Mouse (Mus musculus) neural tube, embryonic 12.5 days (tissue): ENCODE results near the gene Ndufs2. TPM values are rescaled to one million over a fixed set of nuclear protein-coding genes. Genes with fewer than 3 reads are reported as not detected.

Experiments
- ATAC-seq: fragments of 200-750 bp; cut with Nextera tagmentation; 2 replicates; pipeline ENCODE4 v1.8.0; 2017; ENCODE audit warnings: low read depth, mild to moderate bottlenecking, moderate TSS enrichment, moderate library complexity; ENCODE audit not compliant: low FRiP score
- H3K27ac ChIP-seq: fragments of 300-500 bp; sonication (generic); 2 replicates; pipeline ENCODE4 v1.5.1; 2016
- H3K27me3 ChIP-seq: fragments of 300-500 bp; sonication (generic); replicated peaks from 2 replicates; pipeline ENCODE4 v1.6.1; 2016; ENCODE audit warnings: mild to moderate bottlenecking
- H3K36me3 ChIP-seq: fragments of 300-500 bp; sonication (generic); 2 replicates; pipeline ENCODE4 v1.6.1; 2016; ENCODE audit warnings: mild to moderate bottlenecking
- H3K4me1 ChIP-seq: fragments of 300-500 bp; sonication (generic); 2 replicates; pipeline ENCODE4 v1.6.1; 2016
- H3K4me2 ChIP-seq: fragments of 300-500 bp; sonication (generic); replicated peaks from 2 replicates; pipeline ENCODE4 v1.6.1; 2016; ENCODE audit warnings: mild to moderate bottlenecking
- H3K4me3 ChIP-seq: fragments of 300-500 bp; sonication (generic); 2 replicates; pipeline ENCODE4 v1.5.1; 2016
- H3K9ac ChIP-seq: fragments of 300-500 bp; sonication (generic); 2 replicates; pipeline ENCODE4 v1.6.1; 2016; ENCODE audit warnings: mild to moderate bottlenecking
- H3K9me3 ChIP-seq: fragments of 300-500 bp; sonication (generic); 2 replicates; pipeline ENCODE4 v1.6.1; 2016; ENCODE audit warnings: mild to moderate bottlenecking
- WGBS: fragments of 180-500 bp; shearing (Covaris S2); methylation state at CpG from one replicate; pipeline ENCODE4 v1.1.7; 2016; 5-methylcytosine and 5-hydroxymethylcytosine counted together
- polyA plus RNA-seq: library from polyadenylated mRNA; unstranded; fragments of >200 nt; fragmentation: Nextera tagmentation; extraction: Ambion mirVana; gene quantifications from 2 replicates; pipeline ENCODE4 v1.2.1, GENCODE M21; 2016

The Ndufs2 gene
- polyA plus RNA-seq, 1 experiment from 2014 or later, result 233 TPM

DNA sequence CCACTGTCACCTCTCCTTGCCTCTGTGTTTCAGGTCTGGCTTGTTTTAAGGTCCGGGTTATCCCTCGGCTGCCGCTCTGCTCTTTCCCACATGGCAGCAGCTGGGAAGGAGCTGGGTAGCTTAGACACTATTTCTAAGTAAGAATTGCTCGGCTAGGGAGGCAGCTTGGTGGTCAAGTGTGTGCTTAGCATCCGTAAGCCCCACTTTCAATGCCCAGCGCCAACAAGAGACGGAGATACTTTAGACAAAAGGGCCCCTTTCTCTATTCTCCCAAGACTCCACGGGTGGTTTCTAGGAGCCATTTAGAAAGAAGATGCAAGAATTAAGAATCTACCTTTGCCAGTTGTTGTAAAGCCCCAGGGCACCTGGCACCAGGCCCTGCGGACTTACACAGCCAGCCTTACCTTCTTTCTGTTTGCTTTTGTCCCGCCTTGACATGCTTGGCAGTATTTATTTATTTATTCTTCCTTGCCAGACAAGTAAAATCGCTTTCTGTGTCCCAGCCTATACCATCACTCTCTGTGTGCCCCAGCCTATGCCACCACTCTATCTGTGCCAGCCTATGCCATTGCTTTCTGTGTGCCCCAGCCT lies 24.1 kb upstream of the Ndufs2 start:
- peaks cover 22% of the 10 kb centered on the region for H3K4me1 ChIP-seq
- no peak overlapping the region for H3K4me2 ChIP-seq
- no peaks in the 10 kb centered on the region for H3K9me3 ChIP-seq
- no peak overlapping the region for H3K9ac ChIP-seq
- no peak overlapping the region for H3K4me3 ChIP-seq
- H3K36me3 ChIP-seq, result peaks cover 67% of the 10 kb centered on the region
- 86% methylated on average over 11 of the region's 11 CpGs for WGBS
- H3K27me3 ChIP-seq, result no peaks in the 10 kb centered on the region
- ATAC-seq, result no peak
- H3K27ac ChIP-seq, result no peak overlapping the region

DNA sequence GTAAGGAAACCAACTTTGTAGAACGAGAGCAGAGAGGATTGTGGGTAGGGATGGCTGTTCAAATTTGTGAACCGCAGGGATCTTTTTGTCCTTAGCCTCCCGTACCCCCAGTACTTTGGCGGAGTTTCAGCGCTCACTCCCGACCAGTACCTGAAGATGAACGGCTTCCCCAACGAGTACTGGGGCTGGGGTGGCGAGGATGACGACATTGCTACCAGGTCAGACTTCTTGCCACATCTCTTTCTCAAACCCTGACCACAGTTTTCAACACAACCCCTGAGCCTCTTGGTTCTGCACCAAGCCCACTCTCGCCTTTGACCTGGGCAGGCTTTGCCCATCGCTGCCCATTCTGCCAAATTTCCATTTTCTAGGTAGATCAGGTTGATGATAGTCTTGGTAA lies 23.0 kb upstream of the Ndufs2 start:
- Histone ChIP-seq H3K36me3 (peaks cover 67% of the 10 kb centered on the region), H3K4me1 (peaks cover 12% of the 10 kb centered on the region), H3K27me3 (no peaks in the 10 kb centered on the region), H3K9me3 (no peaks in the 10 kb centered on the region), H3K4me3 (no peak overlapping the region), H3K4me2 (no peak overlapping the region), H3K27ac (no peak overlapping the region), H3K9ac (no peak overlapping the region)
- ATAC-seq, result no peak
- WGBS, result 91% methylated on average over 12 of the region's 12 CpGs

DNA sequence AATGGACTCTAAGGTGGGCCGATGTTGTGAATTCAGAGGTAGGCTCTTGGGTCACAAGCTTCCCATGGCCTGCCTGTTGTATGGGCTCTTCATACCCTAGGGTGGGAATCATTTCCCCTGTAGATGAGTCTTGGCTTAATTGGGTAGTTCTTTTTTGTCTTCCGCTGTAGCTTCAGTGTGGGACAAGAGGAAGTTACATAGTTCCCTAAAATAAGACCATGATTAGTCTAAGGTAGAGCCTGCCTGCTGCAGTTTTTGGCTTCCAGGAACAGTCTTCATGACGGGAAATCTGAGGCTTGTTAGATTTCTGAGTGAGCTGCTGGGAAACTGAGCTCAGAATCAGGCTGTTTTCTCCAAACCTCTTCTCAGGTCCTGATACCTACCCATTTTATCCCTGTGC lies 20.9 kb upstream of the Ndufs2 start:
- H3K4me2 ChIP-seq, result no peak overlapping the region
- H3K27me3 ChIP-seq, result no peaks in the 10 kb centered on the region
- no peak overlapping the region for H3K9ac ChIP-seq
- no peak for ATAC-seq
- H3K9me3 ChIP-seq, result no peaks in the 10 kb centered on the region
- whole genome bisulfite sequencing, result 94% methylated on average over 3 of the region's 3 CpGs
- no peak overlapping the region for H3K4me3 ChIP-seq
- no peak overlapping the region for H3K27ac ChIP-seq
- H3K36me3 ChIP-seq, result peaks cover 53% of the 10 kb centered on the region
- H3K4me1 ChIP-seq, result peaks cover 12% of the 10 kb centered on the region

DNA sequence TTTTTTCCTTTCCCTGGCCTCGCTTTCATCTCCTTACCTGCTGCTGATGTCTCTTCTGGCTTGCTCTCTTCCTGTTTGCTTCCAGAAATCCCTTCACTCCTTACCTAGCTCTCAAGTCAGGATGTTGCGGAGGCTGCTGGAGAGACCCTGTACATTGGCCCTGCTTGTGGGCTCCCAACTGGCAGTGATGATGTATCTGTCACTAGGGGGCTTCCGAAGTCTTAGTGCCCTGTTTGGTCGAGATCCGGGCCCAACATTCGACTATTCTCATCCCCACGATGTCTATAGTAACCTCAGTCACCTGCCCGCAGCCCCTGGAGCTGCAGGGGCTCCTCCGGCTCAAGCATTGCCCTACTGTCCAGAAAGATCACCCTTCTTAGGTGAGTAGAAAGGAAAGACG lies 20.4 kb upstream of the Ndufs2 start:
- H3K27me3 ChIP-seq, result no peaks in the 10 kb centered on the region
- ATAC-seq, result no peak
- no peaks in the 10 kb centered on the region for H3K9me3 ChIP-seq
- H3K36me3 ChIP-seq, result peaks cover 48% of the 10 kb centered on the region
- no peak overlapping the region for H3K4me3 ChIP-seq
- H3K9ac ChIP-seq, result no peak overlapping the region
- H3K4me1 ChIP-seq, result peaks cover 12% of the 10 kb centered on the region
- no peak overlapping the region for H3K27ac ChIP-seq
- H3K4me2 ChIP-seq, result peak overlapping the region; percentile 16; the same call in 1 of the 2 replicates
- WGBS, result 77% methylated on average over 10 of the region's 10 CpGs

DNA sequence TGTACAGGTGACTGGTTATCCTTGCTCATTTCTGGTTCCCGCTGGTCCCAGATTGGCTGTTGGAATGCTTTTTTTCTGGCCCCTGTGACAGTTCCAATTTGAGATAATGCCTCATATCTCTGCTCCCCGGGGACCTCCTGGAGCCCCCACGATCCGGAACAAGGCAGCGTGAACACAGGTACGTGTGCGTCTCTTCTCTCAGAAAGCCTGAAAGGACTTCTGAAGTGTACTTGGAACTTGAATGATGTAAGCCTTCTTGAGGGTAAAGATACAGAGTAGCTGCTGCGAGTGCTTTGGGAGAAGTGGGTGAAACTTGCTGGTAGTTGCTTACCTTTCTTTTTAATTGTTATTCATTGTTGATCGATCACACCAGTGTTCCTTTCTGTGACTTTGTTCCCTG lies 20.0 kb upstream of the Ndufs2 start:
- Histone ChIP-seq H3K27ac (no peak overlapping the region), H3K9me3 (no peaks in the 10 kb centered on the region), H3K27me3 (no peaks in the 10 kb centered on the region), H3K36me3 (peaks cover 44% of the 10 kb centered on the region), H3K4me1 (peaks cover 12% of the 10 kb centered on the region), H3K9ac (peak overlapping the region; percentile 68; the same call in 1 of the 2 replicates), H3K4me2 (peak overlapping the region; percentile 84), H3K4me3 (peak overlapping the region; percentile 68)
- 60% methylated on average over 9 of the region's 9 CpGs for WGBS
- no peak for ATAC-seq

DNA sequence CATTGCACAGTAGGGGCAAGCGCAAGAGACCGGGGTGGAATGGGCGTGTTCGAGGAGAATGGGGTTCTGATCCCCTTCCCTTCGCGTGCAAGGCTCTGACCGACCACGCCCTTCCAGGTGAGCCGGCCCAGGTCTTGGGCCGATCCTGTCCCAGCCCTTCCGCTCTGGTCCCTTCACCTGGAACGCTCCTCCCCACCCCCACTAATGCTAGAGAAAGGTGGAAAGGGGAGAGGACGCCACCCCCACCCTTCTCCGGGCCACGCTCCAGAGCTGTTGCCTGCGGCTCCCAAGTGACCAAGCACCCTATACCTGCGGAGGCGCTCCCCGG lies 19.3 kb upstream of the Ndufs2 start:
- H3K36me3 ChIP-seq, result peaks cover 37% of the 10 kb centered on the region
- H3K27me3 ChIP-seq, result no peaks in the 10 kb centered on the region
- ATAC-seq, result peak; percentile 76
- H3K27ac ChIP-seq, result no peak overlapping the region
- H3K9me3 ChIP-seq, result no peaks in the 10 kb centered on the region
- H3K9ac ChIP-seq, result peak overlapping the region; percentile 68
- 1% methylated on average over 19 of the region's 19 CpGs for WGBS
- peak overlapping the region; percentile 84 for H3K4me2 ChIP-seq
- peak overlapping the region; percentile 68 for H3K4me3 ChIP-seq
- peaks cover 12% of the 10 kb centered on the region for H3K4me1 ChIP-seq

DNA sequence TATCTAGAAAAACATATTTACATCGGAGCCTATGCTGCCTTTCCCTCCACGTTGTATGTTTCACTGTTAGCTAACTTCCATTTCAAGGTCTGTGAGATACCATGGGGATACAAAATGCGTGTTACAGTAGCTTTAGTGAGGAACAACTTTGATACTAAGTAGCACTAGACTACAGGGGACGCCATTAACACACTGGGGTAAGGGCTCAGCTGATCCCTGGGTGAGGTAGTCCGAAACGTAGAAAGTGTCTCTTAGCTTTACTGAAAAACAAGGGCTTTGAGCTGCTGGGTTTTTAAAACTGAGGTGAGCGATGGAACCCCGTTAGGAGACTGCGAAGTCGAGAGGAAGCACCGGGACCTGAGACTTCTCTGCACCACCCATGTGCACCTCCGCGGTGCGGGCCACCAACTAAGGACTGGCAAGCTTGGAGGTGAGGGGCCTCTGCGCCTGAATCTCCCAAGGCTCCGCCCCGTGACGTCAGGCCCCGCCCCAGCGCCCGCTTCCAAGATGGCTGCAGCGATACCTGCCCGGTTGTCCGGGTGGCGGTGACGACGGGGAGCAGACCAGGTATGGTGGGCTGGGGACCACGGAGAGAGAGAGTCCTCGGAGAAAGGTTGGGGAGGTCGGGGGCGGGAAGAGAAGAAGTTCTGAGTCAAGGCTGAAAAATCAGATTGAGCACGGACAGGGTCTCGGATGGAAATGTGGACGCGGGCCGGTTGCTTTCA lies 18.8 kb upstream of the Ndufs2 start, which contains the start of gene B4galt3:
Gene B4galt3 (plus strand): TSS at position 481 of the 725 bp plus-strand sequence.
- Histone ChIP-seq H3K4me3 (peak within 1 kb of the TSS; percentile 68), H3K4me1 (peaks cover 12% of the 10 kb centered on the region), H3K9me3 (no peaks in the 10 kb centered on the region), H3K27me3 (no peaks in the 10 kb centered on the region), H3K27ac (no peak within 1 kb of the TSS), H3K36me3 (peaks cover 32% of the 10 kb centered on the region), H3K4me2 (peak within 1 kb of the TSS; percentile 84), H3K9ac (peak within 1 kb of the TSS; percentile 68)
- 4% methylated on average over 36 of the region's 36 CpGs for WGBS
- ATAC-seq, result peak; percentile 97

DNA sequence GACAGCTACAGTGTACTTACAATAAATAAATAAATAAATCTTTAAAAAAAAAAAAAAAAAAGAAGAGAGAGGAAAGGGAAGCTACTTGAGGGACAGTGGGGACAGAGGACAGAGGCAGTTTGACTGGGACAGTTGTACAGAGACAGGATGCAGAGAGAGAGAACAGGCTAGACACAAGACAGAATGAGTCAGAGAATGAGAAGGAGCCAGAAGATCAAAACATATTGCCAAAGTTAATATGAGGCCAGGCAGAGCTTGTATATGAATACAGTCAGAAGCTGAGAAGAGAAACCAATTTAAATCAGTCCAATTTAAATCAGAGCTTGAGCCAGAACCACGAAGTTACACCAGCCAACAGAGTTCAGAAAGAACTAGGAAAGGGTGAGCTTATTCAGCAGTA lies 17.2 kb upstream of the Ndufs2 start:
- no peak overlapping the region for H3K9ac ChIP-seq

DNA sequence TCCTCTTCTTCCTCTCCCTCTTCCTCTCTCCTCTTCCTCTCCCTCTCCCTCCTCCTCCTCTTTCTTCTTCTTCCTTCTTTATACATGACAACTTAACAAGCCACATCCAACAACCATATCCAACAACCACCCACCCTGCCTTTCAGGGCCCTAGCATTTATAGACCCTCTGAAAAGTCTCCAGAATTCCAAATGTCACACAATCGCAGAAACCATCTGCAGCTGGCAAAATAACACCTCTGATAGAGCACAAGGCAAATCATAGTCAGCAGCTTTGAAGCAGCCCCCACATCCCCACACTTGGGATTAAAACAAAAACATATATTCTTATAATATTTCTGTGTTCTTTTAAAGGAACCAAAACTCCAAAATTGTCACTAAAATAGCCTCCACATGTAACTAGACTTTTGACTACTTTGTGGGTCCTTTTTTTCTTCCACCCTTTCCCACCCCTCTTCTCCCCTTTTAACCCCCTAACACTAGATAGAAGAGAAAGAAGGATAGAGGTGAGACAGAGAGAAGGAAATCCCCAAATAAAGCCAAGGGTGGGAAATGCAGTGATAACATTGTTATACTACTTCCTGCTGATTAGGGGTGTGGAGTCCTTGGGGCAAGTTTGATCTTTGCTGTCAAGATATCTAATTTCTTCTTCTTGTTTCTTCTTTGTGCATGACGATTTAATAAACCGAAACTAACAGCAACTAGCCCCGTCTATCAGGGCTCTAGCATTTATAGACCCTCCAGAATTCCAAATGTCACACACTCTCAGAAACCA lies 15.0 kb upstream of the Ndufs2 start:
- Histone ChIP-seq H3K27me3 (no peaks in the 10 kb centered on the region), H3K36me3 (no peaks in the 10 kb centered on the region), H3K27ac (no peak overlapping the region), H3K4me1 (peaks cover 5% of the 10 kb centered on the region), H3K9me3 (no peaks in the 10 kb centered on the region), H3K4me3 (no peak overlapping the region), H3K9ac (no peak overlapping the region), H3K4me2 (no peak overlapping the region)
- WGBS, result 87% methylated on average over 4 of the region's 4 CpGs
- ATAC-seq, result no peak

More for the DNA sequence above, 17.2 kb upstream of the Ndufs2 start:
- H3K4me2 ChIP-seq, result no peak overlapping the region
- H3K36me3 ChIP-seq, result peaks cover 15% of the 10 kb centered on the region
- H3K4me1 ChIP-seq, result peaks cover 12% of the 10 kb centered on the region
- no peak for ATAC-seq
- WGBS, result 56% methylated on average over 1 of the region's 1 CpGs
- H3K27ac ChIP-seq, result no peak overlapping the region
- no peaks in the 10 kb centered on the region for H3K9me3 ChIP-seq
- no peaks in the 10 kb centered on the region for H3K27me3 ChIP-seq
- H3K4me3 ChIP-seq, result no peak overlapping the region

DNA sequence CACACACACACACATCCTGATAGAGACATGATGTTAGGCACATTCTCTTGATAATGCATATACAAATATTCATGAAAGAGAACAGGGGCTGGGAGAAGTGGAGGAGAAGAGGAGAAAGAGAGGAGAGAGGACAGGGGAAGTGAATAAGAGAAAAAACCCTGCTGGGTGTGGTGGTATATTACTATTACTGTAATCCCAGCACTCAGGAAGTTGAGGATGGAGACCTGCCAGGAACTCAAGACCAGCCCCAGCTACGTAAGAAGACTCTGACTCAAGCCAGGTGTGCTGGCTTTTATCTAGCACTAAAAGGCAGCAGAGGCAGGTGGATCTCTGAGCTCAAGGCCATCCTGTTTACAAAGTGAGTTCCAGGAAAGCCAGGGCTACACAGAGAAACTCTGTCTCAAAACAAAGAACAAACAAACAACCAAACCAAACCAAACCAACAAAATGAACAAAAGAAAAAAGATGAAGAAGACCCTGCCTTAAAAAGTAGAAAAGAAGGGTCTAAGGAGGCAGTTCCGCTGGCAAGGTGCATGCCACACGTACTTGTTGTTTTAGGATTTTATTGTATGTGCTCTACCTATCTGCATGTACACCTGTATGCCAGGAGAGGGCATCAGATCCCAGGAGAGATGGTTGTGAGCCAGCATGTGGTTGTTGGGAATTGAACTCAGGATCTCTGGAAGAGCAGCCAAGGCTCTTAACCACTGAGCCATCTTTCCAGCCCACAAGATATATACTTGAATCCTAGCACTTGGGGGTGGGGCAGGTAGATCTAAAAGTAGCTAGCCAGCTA lies 12.7 kb upstream of the Ndufs2 start:
- H3K9ac ChIP-seq, result no peak overlapping the region
- ATAC-seq, result no peak
- 87% methylated on average over 3 of the region's 3 CpGs for WGBS
- H3K9me3 ChIP-seq, result no peaks in the 10 kb centered on the region
- no peak overlapping the region for H3K27ac ChIP-seq
- no peaks in the 10 kb centered on the region for H3K4me1 ChIP-seq
- no peaks in the 10 kb centered on the region for H3K27me3 ChIP-seq
- peak overlapping the region; percentile 54 for H3K4me2 ChIP-seq
- no peak overlapping the region for H3K4me3 ChIP-seq
- peaks cover under 1% of the 10 kb centered on the region; the same call in 1 of the 2 replicates for H3K36me3 ChIP-seq

DNA sequence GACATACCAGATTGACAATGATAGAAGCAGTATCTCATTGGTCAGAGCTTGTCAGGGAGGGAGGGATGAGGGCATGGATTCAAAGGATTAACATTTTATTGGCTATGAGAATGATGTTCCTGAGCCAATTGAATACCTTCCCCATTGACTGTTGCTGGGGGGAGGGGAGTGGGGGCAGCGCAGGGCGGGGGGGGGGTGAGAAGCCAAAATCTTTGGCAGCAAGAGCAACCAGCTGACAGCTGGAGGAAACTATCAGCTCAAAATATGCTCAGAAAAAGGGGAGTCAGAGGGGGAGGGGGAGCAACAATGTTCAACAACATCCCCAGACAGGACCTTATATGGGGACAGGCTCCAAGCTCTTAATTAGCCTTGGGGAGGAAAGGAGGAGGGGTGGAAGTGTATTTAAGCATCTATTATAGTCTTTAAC lies 12.0 kb upstream of the Ndufs2 start:
- no peak overlapping the region; the same call in 1 of the 2 replicates for H3K4me3 ChIP-seq
- no peaks in the 10 kb centered on the region for H3K9me3 ChIP-seq
- H3K4me1 ChIP-seq, result no peaks in the 10 kb centered on the region
- no peak overlapping the region for H3K27ac ChIP-seq
- peak overlapping the region; percentile 54 for H3K4me2 ChIP-seq
- WGBS, result 0% methylated on average over 1 of the region's 2 CpGs
- peak; percentile 84 for ATAC-seq
- H3K36me3 ChIP-seq, result peaks cover 4% of the 10 kb centered on the region; the same call in 1 of the 2 replicates
- H3K9ac ChIP-seq, result no peak overlapping the region; the same call in 1 of the 2 replicates
- H3K27me3 ChIP-seq, result no peaks in the 10 kb centered on the region
